Mouse (Mus musculus): ENCODE measurements around the gene 4930426L09Rik. TPM values are rescaled to one million over a fixed set of nuclear protein-coding genes. Genes with fewer than 3 reads are reported as not detected.
"Not testable (repeated sequence)": the region's sequence is repeated elsewhere in the genome, so short reads cannot be mapped to it uniquely, and the experiment has no call there.

The 4930426L09Rik gene
- total RNA-seq, 2 experiments from 2014 or later: 0.67 to 0.79 TPM

DNA sequence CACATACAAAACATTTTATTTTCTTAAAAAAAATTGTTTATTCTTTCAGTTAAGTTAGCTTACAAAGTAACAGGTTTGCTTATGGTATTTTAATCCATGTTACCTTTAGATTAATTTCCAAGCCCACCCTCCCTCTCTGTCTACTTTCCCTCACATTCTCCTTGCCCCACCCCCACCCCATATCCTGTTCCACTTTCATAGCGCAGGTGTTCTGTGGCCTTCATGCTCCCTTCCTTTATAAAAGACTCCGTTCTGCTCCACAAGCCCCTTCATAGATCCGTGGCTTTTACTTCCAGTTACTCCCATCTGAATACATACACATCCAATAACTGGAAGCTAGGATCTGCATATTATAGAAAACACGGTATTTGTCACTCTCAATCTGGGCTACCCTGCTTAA, 9.4 kb downstream of the 4930426L09Rik start:
- DNase-seq (ENCODE audit: low spot score in 2 of 2): no peak

DNA sequence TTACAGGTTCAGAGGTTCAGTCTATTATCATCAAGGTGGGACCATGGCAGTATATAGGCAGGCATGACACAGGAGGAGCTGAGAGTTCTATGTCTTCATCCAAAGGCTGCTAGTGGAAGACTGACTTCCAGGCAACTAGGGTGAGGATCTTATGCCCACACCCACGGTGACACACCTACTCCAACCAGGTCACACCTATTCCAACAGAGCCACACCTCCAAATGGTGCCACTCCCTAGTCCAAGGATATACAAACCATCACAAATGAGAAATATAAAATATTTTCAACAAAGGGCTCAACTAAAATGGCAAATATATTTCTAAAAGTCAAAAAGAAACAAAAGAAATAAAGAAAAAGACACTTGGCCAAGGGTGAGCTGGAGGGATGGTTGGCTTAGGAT, 12.4 kb downstream of the 4930426L09Rik start:
- DNase-seq (ENCODE audit: low spot score in 2 of 2): not testable (repeated sequence)

DNA sequence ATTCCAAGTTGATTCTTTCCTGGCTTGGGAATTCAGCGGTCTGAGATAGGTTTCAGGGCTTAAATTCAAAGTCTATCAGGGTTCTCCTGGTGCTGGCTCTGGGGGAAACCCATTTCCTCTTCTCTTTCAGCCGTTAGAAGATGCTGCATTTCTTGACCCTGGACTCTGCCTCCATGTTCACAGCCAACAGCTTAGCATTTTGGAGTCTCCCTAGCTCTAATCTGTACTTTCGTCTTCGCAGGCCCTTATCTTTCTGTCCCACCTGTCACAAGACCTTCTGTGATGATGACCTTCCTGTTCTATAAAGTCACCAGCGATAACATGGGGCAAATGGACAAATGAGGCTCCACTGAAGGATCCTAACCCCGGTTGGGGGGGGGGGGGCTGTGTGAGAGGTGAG, 13.3 kb downstream of the 4930426L09Rik start:
- no peak for DNase-seq (ENCODE audit: low spot score in 2 of 2)

DNA sequence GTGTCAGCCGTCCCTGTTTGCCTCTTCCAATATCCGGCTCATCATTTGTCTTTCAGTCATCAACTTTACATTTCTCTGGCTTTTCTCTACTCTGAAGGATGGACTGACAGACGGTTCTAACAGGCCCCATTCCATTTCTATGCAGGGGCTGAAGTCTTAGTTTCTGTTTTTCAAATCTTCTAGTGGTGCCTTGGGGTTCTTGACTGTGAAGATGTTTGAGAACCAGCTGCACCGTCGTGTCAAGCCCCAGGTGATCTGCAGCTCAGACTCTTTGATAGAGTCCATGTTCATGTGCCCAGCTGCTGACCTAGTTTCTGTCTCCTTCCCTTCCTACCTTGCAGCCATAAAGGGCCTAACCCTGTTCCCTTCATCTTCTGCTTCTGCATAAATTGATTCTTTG, 18.2 kb downstream of the 4930426L09Rik start:
- DNase-seq (ENCODE audit: low spot score in 2 of 2): no peak

DNA sequence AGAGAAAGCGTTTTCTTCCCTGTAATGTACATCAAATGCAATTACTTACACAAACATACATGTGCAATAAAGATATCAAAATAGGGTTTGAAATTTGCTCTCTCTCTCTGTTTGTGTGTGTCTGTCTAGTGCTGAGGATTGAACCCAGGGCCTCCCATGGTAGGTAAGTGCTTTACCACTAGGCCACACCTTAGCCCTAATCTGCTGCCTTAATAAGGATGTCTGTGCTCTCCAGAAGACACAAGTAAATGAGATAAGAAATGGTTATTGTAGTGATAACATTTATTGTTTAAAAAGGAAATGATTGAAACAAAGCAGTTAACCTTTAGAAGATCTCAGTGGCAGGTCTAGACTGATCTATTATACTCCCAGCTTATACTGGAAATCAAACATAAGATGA, 18.7 kb downstream of the 4930426L09Rik start:
- DNase-seq (ENCODE audit: low spot score in 2 of 2): no peak

DNA sequence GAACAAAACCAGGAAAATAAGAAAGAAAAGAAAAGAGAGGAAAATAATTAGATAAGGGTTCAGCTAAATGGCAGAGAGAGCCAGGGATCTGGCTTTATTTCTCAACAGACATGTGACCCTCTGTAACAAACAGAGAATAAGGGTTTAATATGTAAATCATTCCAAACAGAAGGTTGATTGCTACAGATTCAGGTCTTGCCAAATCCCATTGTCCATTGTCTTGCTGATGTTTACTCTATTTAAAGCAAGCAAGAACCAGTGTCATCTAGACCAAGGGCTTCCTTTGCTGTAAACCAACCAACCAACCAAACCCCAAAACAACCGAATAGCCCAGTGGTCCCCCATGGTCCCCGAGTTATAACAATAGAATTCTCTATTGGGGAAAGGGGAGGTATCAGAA, 19.9 kb downstream of the 4930426L09Rik start:
- DNase-seq (ENCODE audit: low spot score in 2 of 2): no peak

DNA sequence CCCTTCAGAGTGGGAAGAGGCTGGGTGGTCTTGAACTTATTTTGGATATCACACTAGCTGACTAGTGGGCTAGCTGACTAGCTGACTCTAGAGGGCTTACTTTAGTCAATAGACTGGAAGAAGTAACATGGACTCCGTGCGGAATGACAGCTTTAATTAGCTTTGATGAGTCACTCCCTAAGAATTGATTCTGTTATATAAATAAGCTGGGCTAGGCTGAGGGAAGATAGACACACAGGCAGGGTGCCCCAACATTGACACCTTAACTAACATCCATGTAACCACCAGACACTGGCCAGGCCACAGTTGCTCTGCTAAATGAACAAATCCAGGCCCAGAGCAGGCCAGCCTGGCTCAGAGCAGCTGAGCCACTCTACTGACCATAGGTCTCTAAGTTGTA, 26.7 kb downstream of the 4930426L09Rik start:
- DNase-seq (ENCODE audit: low spot score in 2 of 2): no peak

DNA sequence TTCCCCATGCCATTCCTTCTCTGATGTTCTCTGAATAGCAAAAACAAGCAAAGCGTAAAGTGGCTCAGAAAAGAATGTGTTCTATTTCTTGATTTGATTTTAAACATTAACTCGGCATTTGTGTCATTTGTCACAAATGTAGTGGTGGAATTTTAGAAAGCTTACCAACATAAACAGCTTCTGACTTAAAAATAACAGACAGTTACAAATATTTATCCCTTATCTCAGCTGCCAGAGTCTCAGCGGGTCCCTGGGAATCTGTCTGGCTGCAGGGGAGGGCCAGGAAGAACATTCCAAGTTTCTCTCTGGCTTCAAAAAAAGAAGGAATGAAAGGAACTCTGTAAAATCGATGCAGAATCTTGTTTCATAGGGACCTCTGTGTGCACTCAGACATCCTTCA, 39.3 kb downstream of the 4930426L09Rik start:
- DNase-seq (ENCODE audit: low spot score in 2 of 2): no peak

DNA sequence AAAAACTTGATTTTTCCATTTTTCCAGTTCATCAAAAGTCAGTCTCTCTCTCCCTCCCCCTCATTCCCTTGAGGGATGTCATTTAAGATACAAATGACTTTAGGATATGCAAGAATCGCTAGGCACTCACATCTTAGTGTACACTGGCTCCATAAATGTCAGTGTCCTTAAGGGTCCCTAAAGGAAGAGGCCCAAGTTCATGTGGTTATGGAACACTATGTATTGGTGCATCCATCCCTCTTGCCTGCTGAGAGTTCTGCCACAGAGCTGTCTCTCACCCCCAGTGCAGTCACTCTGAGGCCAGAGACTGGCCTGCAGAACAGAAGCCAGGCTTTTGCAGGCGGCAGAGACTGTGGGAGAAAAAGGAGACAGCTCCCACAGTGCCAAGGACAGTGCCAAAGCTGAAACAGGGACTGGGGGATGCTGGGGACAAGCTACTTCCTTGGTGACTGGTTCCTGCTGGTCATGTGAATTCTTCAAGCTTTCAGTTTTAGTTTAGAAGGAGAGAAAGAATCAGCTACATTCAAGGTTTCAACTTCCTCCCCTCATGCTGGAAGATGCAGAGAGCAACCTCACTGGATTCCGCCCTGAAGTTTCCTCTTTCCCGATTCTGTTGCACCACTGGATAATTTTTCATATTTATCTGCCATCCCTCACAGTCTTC, 39.9 kb downstream of the 4930426L09Rik start:
- DNase-seq (ENCODE audit: low spot score in 2 of 2): no peak

DNA sequence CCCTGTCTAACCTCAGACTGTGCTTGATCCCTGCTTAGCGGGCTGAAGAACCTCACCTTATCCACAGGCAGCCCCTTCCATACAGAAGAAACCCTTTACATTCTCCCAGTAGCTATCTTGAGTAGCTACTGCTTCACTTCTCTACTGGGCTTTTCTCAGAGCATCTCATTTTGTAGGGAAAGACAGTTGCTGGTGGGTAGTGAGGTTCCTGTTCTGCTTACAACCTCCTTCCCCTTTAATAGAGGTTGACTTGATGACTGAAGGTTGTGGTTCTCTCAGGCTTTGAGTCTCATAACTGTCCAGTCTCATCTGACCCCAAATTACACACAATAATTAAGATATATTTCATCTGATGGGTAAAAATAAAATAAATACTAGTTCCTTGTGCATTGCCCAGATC, 50.1 kb downstream of the 4930426L09Rik start:
- DNase-seq (ENCODE audit: low spot score in 2 of 2): no peak

DNA sequence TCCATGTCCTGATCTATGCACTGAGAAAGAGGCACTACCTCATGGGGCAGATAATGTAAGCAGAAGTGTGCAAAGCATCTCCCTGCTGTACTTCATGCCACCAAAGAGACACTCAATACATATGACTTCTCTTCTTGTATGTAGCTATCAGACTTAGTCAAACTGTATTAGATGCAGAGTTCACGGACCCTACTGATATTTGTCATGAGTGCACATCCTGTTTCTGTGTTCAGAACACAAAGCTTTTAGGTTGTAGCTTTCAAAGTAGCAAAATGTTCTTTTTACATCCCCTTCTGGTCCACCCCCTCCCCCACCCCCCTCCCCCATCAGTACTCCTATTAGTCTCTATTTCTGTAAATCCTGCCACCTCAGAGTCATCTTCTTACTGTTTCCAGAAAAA, 51.2 kb downstream of the 4930426L09Rik start:
- DNase-seq (ENCODE audit: low spot score in 2 of 2): no peak

Other genes starting within 250 kb of the 4930426L09Rik start
- 10 to 100 TPM; 30.8 to 36.6 TPM for gene Pip4k2a, start 217 bp upstream of the 4930426L09Rik start, total RNA-seq (2021)
- gene Armc3, start 201.0 kb downstream of the 4930426L09Rik start, total RNA-seq (2021): 1 to 10 TPM in 1 of 2 experiments, under 1 TPM in 1; 0.83 to 1.2 TPM